Mouse (Mus musculus) megakaryocyte, adult 5-6 weeks (primary cell): Measurements from ENCODE around the gene Gpr156. TPM values are rescaled to one million over a fixed set of nuclear protein-coding genes. Genes with fewer than 3 reads are reported as not detected.

ENCODE experiments used
- ATAC-seq: 2 replicates; pipeline ENCODE4 v1.8.0; 2016; ENCODE audit warnings: mild to moderate bottlenecking, inconsistent platforms; ENCODE audit not compliant: poor library complexity, severe bottlenecking
- total RNA-seq, 2 experiments: library from RNA; stranded (forward) in 1 of 2; stranded (reverse) in 1 of 2; fragments of 153-499, 151-499 nt in 1 of 2; fragments of 221-1000, 200-1000 nt in 1 of 2; gene quantifications; 2 replicates each; pipeline versions ENCODE4 v1.2.3 to v1.2.4; 2015 to 2017

Gpr156 gene
- total RNA-seq (2015) (not detected in 2 replicates), total RNA-seq (2017) (not detected in 2 replicates)

- ATAC-seq = peak; percentile 30; the same call in 1 of the 2 replicates
These were observed at the start of gene Gpr156 for GRCm38 (mm10) chr16:37916138-37916817. TSS of gene Gpr156 (plus strand) at chr16:37916496.

- ATAC-seq = peak; percentile 71
These were observed 48.3 kb upstream of the Gpr156 start, which contains the start of gene Lrrc58 for GRCm38 (mm10) chr16:37867791-37868505. TSS of gene Lrrc58 (plus strand) at chr16:37868389.

- ATAC-seq = peak; percentile 49
These were observed 47.5 kb upstream of the Gpr156 start for GRCm38 (mm10) chr16:37868506-37869469.

GRCm38 (mm10) chr16:37869470-37870231 is 46.6 kb upstream of the Gpr156 start:
- no peak for ATAC-seq

GRCm38 (mm10) chr16:37871112-37871715 is 45.1 kb upstream of the Gpr156 start:
- ATAC-seq = peak; percentile 38; the same call in 1 of the 2 replicates

GRCm38 (mm10) chr16:37874501-37875235 is 41.6 kb upstream of the Gpr156 start:
- peak; percentile 63 for ATAC-seq

GRCm38 (mm10) chr16:37877406-37877805 is 38.9 kb upstream of the Gpr156 start:
- ATAC-seq = no peak

- ATAC-seq = peak; percentile 60
These were observed 37.3 kb upstream of the Gpr156 start for GRCm38 (mm10) chr16:37878951-37879505.

- no peak for ATAC-seq
These were observed 36.4 kb upstream of the Gpr156 start for GRCm38 (mm10) chr16:37879750-37880419.

GRCm38 (mm10) chr16:37881168-37881567 is 35.1 kb upstream of the Gpr156 start:
- ATAC-seq = no peak

GRCm38 (mm10) chr16:37888986-37889385 is 27.3 kb upstream of the Gpr156 start:
- ATAC-seq = no peak

GRCm38 (mm10) chr16:37892667-37893066 is 23.6 kb upstream of the Gpr156 start:
- no peak for ATAC-seq

- no peak for ATAC-seq
These were observed 22.9 kb upstream of the Gpr156 start for GRCm38 (mm10) chr16:37893381-37893780.

GRCm38 (mm10) chr16:37893942-37894341 is 22.4 kb upstream of the Gpr156 start:
- no peak for ATAC-seq

- no peak for ATAC-seq
These were observed 17.5 kb upstream of the Gpr156 start for GRCm38 (mm10) chr16:37898790-37899189.

GRCm38 (mm10) chr16:37899357-37899756 is 16.9 kb upstream of the Gpr156 start:
- ATAC-seq = no peak

- ATAC-seq = no peak
These were observed 15.0 kb upstream of the Gpr156 start for GRCm38 (mm10) chr16:37901318-37901717.

- no peak for ATAC-seq
These were observed 9.8 kb upstream of the Gpr156 start for GRCm38 (mm10) chr16:37906456-37906855.
